Mouse (Mus musculus) liver, adult 2 months (tissue): ENCODE results near the gene Sbno2. TPM values are rescaled to one million over a fixed set of nuclear protein-coding genes. Genes with fewer than 3 reads are reported as not detected.
A peak's percentile ranks its signal among the peaks of the same experiment; 100 is the strongest.

Experiments
- DNase-seq: peaks from one replicate; pipeline ENCODE4 v3.0.0-alpha.2; 2011; ENCODE audit warnings: low read depth, low spot score; ENCODE audit errors: extremely low read depth
- H3K27ac ChIP-seq: fragments of 200-500 bp; replicated peaks from 2 replicates; pipeline ENCODE4 v1.5.1; 2012; ENCODE audit warnings: low read depth, mild to moderate bottlenecking, control low read depth, inconsistent platforms, low read length; ENCODE audit not compliant: insufficient read depth
- H3K27me3 ChIP-seq: fragments of 200-500 bp; 2 replicates; pipeline ENCODE4 v1.6.1; 2012; ENCODE audit warnings: mild to moderate bottlenecking, moderate library complexity, low read length, inconsistent platforms; ENCODE audit not compliant: control insufficient read depth, insufficient read depth
- H3K36me3 ChIP-seq: fragments of 200-500 bp; 2 replicates; pipeline ENCODE4 v1.6.1; 2012; ENCODE audit warnings: low read length, inconsistent platforms; ENCODE audit not compliant: control insufficient read depth, insufficient read depth
- H3K4me1 ChIP-seq: fragments of 200-500 bp; 2 replicates; pipeline ENCODE4 v1.6.1; 2011; ENCODE audit warnings: low read length; ENCODE audit not compliant: control insufficient read depth, insufficient read depth
- H3K4me3 ChIP-seq: fragments of 200-500 bp; 2 replicates; pipeline ENCODE4 v1.5.1; 2011; ENCODE audit warnings: low read depth, mild to moderate bottlenecking, control low read depth, low read length, moderate library complexity; ENCODE audit not compliant: insufficient read depth
- H3K79me2 ChIP-seq: fragments of 200-500 bp; 2 replicates; pipeline ENCODE4 v1.6.1; 2012; ENCODE audit warnings: inconsistent platforms, mild to moderate bottlenecking, low read length, moderate library complexity; ENCODE audit not compliant: control insufficient read depth, insufficient read depth
- H3K9ac ChIP-seq: fragments of 200-500 bp; 2 replicates; pipeline ENCODE4 v1.6.1; 2012; ENCODE audit warnings: low read depth, mild to moderate bottlenecking, control low read depth, inconsistent platforms, low read length
- CTCF ChIP-seq: fragments of 200-500 bp; IDR thresholded peaks from 2 replicates; pipeline ENCODE4 v1.5.1; 2011; ENCODE audit warnings: low read depth, low read length, control low read depth
- POLR2A ChIP-seq: fragments of 200-500 bp; IDR thresholded peaks from 2 replicates; pipeline ENCODE4 v1.6.1; 2011; ENCODE audit warnings: low read length, control low read depth; ENCODE audit not compliant: insufficient read depth; ENCODE audit errors: extremely low read depth
- WGBS: fragments of 180-500 bp; shearing (Covaris S2); methylation state at CpG from one replicate; pipeline ENCODE4 v1.1.7; 2018; 5-methylcytosine and 5-hydroxymethylcytosine counted together
- polyA plus RNA-seq: library from polyadenylated mRNA; depleted of rRNA; stranded (reverse); fragments of >200 nt; gene quantifications from 2 replicates; pipeline ENCODE4 v1.2.3, GENCODE M21; 2012
- total RNA-seq: library from RNA; depleted of rRNA; stranded (reverse); fragments of >200 nt; gene quantifications from 2 replicates; pipeline ENCODE4 v1.2.3, GENCODE M21; 2014

The Sbno2 gene
- total and polyA plus RNA-seq, 2 experiments: 8.9 to 25.9 TPM

- Histone ChIP-seq H3K4me3 (peak overlapping the region; percentile 8; the same call in 1 of the 2 replicates), H3K9ac (peak overlapping the region; percentile 45), H3K4me1 (peaks cover 23% of the 10 kb centered on the region), H3K27me3 (no peaks in the 10 kb centered on the region), H3K36me3 (peaks cover 5% of the 10 kb centered on the region; the same call in 1 of the 2 replicates), H3K79me2 (peaks cover 7% of the 10 kb centered on the region), H3K27ac (peak overlapping the region; percentile 84)
- DNase-seq: peak; percentile 95
- WGBS: 29% methylated on average over 18 of the region's 18 CpGs
- TF ChIP-seq CTCF (peak; percentile 29; the same call in 1 of the 2 replicates), POLR2A (0 out of 2 replicates have a peak, but pooled peaks have one; percentile 19)
These were observed 25.1 kb upstream of the Sbno2 start for GRCm38 (mm10) chr10:80130403-80131031.

GRCm38 (mm10) chr10:80129846-80130245 is 24.5 kb upstream of the Sbno2 start:
- Histone ChIP-seq H3K79me2 (peaks cover 12% of the 10 kb centered on the region), H3K27ac (peak overlapping the region; percentile 84), H3K4me1 (peaks cover 23% of the 10 kb centered on the region), H3K9ac (peak overlapping the region; percentile 45), H3K36me3 (peaks cover 5% of the 10 kb centered on the region; the same call in 1 of the 2 replicates), H3K4me3 (peak overlapping the region; percentile 8; the same call in 1 of the 2 replicates), H3K27me3 (no peaks in the 10 kb centered on the region)
- DNase-seq: peak; percentile 90
- no peak for TF ChIP-seq CTCF
- whole genome bisulfite sequencing: 30% methylated on average over 9 of the region's 9 CpGs

GRCm38 (mm10) chr10:80127920-80128319 is 22.5 kb upstream of the Sbno2 start:
- WGBS: 94% methylated on average over 8 of the region's 8 CpGs
- Histone ChIP-seq H3K9ac (no peak overlapping the region), H3K36me3 (peaks cover 5% of the 10 kb centered on the region; the same call in 1 of the 2 replicates), H3K4me3 (no peak overlapping the region), H3K27me3 (no peaks in the 10 kb centered on the region), H3K27ac (no peak overlapping the region), H3K4me1 (peaks cover 23% of the 10 kb centered on the region), H3K79me2 (peaks cover 27% of the 10 kb centered on the region)
- DNase-seq: no peak
- TF ChIP-seq POLR2A (no peak), CTCF (no peak)

- H3K27ac ChIP-seq: no peak overlapping the region
- H3K27me3 ChIP-seq: no peaks in the 10 kb centered on the region
- 93% methylated on average over 9 of the region's 9 CpGs for WGBS
- peaks cover 8% of the 10 kb centered on the region for H3K4me1 ChIP-seq
- H3K79me2 ChIP-seq: peaks cover 43% of the 10 kb centered on the region
- H3K9ac ChIP-seq: no peak overlapping the region
- no peak for DNase-seq
- peaks cover 5% of the 10 kb centered on the region; the same call in 1 of the 2 replicates for H3K36me3 ChIP-seq
- TF ChIP-seq POLR2A: no peak
- no peak for TF ChIP-seq CTCF
- no peak overlapping the region for H3K4me3 ChIP-seq
These were observed 18.7 kb upstream of the Sbno2 start for GRCm38 (mm10) chr10:80123932-80124562.

- WGBS: 56% methylated on average over 2 of the region's 2 CpGs
- Histone ChIP-seq H3K4me3 (no peak overlapping the region), H3K9ac (no peak overlapping the region), H3K4me1 (peaks cover 15% of the 10 kb centered on the region), H3K27ac (no peak overlapping the region), H3K36me3 (peaks cover 1% of the 10 kb centered on the region; the same call in 1 of the 2 replicates), H3K79me2 (peaks cover 65% of the 10 kb centered on the region), H3K27me3 (no peaks in the 10 kb centered on the region)
- no peak for TF ChIP-seq CTCF
- no peak for TF ChIP-seq POLR2A
- DNase-seq: no peak
These were observed 16.3 kb upstream of the Sbno2 start for GRCm38 (mm10) chr10:80121639-80122038.

- no peak overlapping the region for H3K9ac ChIP-seq
- no peaks in the 10 kb centered on the region for H3K27me3 ChIP-seq
- 53% methylated on average over 2 of the region's 2 CpGs for whole genome bisulfite sequencing
- TF ChIP-seq POLR2A (no peak), CTCF (no peak)
- no peaks in the 10 kb centered on the region for H3K36me3 ChIP-seq
- H3K79me2 ChIP-seq: peaks cover 72% of the 10 kb centered on the region
- H3K4me1 ChIP-seq: peaks cover 15% of the 10 kb centered on the region
- H3K4me3 ChIP-seq: no peak overlapping the region
- no peak for DNase-seq
- H3K27ac ChIP-seq: no peak overlapping the region
These were observed 14.8 kb upstream of the Sbno2 start for GRCm38 (mm10) chr10:80120146-80120545.
